Mouse (Mus musculus): ENCODE measurements at regions not wholly inside any gene's neighbourhood (a gene's known extent, or its start where the extent isn't known, plus 50 kb on each side); places are given as distances from the start of the nearest gene placed in this dataset.

GRCm38 (mm10) chr12:79902163-79902562 is 210.7 kb downstream of the Zfp36l1 start:
- no peak overlapping the region for H3K27ac ChIP-seq (ENCODE audit: insufficient read depth, low read depth, low read length)
- 84% methylated on average over 7 of the region's 7 CpGs for WGBS

GRCm38 (mm10) chr12:79898198-79898930 is 214.4 kb downstream of the Zfp36l1 start:
- WGBS, result 23% methylated on average over 12 of the region's 12 CpGs
- H3K27ac ChIP-seq (ENCODE audit: insufficient read depth, low read depth, low read length), result 0 out of 2 replicates have a peak overlapping the region, but pooled peaks have one; percentile 8

More at GRCm38 (mm10) chr12:79902163-79902562, 210.7 kb downstream of the Zfp36l1 start:
- Histone ChIP-seq H3K36me3 (ENCODE audit: control insufficient read depth, insufficient read depth, low read length) (no peaks in the 10 kb centered on the region), H3K4me1 (ENCODE audit: control insufficient read depth, insufficient read depth, insufficient read length, low read length) (peaks cover 26% of the 10 kb centered on the region), H3K4me3 (ENCODE audit: low read depth, low read length) (no peak overlapping the region), H3K27me3 (ENCODE audit: control insufficient read depth, insufficient read depth, low read length) (no peaks in the 10 kb centered on the region)
- TF ChIP-seq CTCF (IDR thresholded peaks at IDR 0.05; ENCODE audit: extremely low read depth, insufficient read length, insufficient replicate concordance, low read depth, low read length), result no peak
- no peak for TF ChIP-seq POLR2A (IDR thresholded peaks at IDR 0.05; ENCODE audit: low read depth, low read length)

GRCm38 (mm10) chr12:79895975-79896374 is 216.8 kb downstream of the Zfp36l1 start:
- Histone ChIP-seq H3K4me1 (ENCODE audit: control insufficient read depth, insufficient read depth, insufficient read length, low read length) (peaks cover 8% of the 10 kb centered on the region; the same call in 1 of the 2 replicates), H3K27ac (ENCODE audit: insufficient read depth, low read depth, low read length) (no peak overlapping the region), H3K36me3 (ENCODE audit: control insufficient read depth, insufficient read depth, low read length) (no peaks in the 10 kb centered on the region), H3K27me3 (ENCODE audit: control insufficient read depth, insufficient read depth, low read length) (no peaks in the 10 kb centered on the region), H3K4me3 (ENCODE audit: low read depth, low read length) (no peak overlapping the region)
- TF ChIP-seq CTCF (IDR thresholded peaks at IDR 0.05; ENCODE audit: extremely low read depth, insufficient read length, insufficient replicate concordance, low read depth, low read length) (no peak), POLR2A (IDR thresholded peaks at IDR 0.05; ENCODE audit: low read depth, low read length) (no peak)
- WGBS, result 33% methylated on average over 6 of the region's 6 CpGs

More at GRCm38 (mm10) chr12:79898198-79898930, 214.4 kb downstream of the Zfp36l1 start:
- Histone ChIP-seq H3K36me3 (ENCODE audit: control insufficient read depth, insufficient read depth, low read length) (no peaks in the 10 kb centered on the region), H3K27me3 (ENCODE audit: control insufficient read depth, insufficient read depth, low read length) (no peaks in the 10 kb centered on the region), H3K4me3 (ENCODE audit: low read depth, low read length) (no peak overlapping the region), H3K4me1 (ENCODE audit: control insufficient read depth, insufficient read depth, insufficient read length, low read length) (peaks cover 5% of the 10 kb centered on the region; the same call in 1 of the 2 replicates)
- TF ChIP-seq POLR2A (IDR thresholded peaks at IDR 0.05; ENCODE audit: low read depth, low read length) (no peak), CTCF (IDR thresholded peaks at IDR 0.05; ENCODE audit: extremely low read depth, insufficient read length, insufficient replicate concordance, low read depth, low read length) (no peak)

- Histone ChIP-seq H3K27me3 (ENCODE audit: control insufficient read depth, insufficient read depth, low read length) (no peaks in the 10 kb centered on the region), H3K36me3 (ENCODE audit: control insufficient read depth, insufficient read depth, low read length) (no peaks in the 10 kb centered on the region), H3K27ac (ENCODE audit: insufficient read depth, low read depth, low read length) (no peak overlapping the region), H3K4me3 (ENCODE audit: low read depth, low read length) (no peak overlapping the region), H3K4me1 (ENCODE audit: control insufficient read depth, insufficient read depth, insufficient read length, low read length) (peaks cover 12% of the 10 kb centered on the region; the same call in 1 of the 2 replicates)
- no peak for TF ChIP-seq CTCF (IDR thresholded peaks at IDR 0.05; ENCODE audit: extremely low read depth, insufficient read length, insufficient replicate concordance, low read depth, low read length)
- no peak for TF ChIP-seq POLR2A (IDR thresholded peaks at IDR 0.05; ENCODE audit: low read depth, low read length)
- WGBS, result 82% methylated on average over 7 of the region's 7 CpGs
These were observed 217.5 kb downstream of the Zfp36l1 start for GRCm38 (mm10) chr12:79895324-79895723.

- H3K27ac ChIP-seq (ENCODE audit: insufficient read depth, low read depth, low read length), result no peak overlapping the region
- H3K4me1 ChIP-seq (ENCODE audit: control insufficient read depth, insufficient read depth, insufficient read length, low read length), result peaks cover 12% of the 10 kb centered on the region; the same call in 1 of the 2 replicates
- H3K4me3 ChIP-seq (ENCODE audit: low read depth, low read length), result no peak overlapping the region
- H3K27me3 ChIP-seq (ENCODE audit: control insufficient read depth, insufficient read depth, low read length), result no peaks in the 10 kb centered on the region
- 85% methylated on average over 8 of the region's 8 CpGs for WGBS
- no peaks in the 10 kb centered on the region for H3K36me3 ChIP-seq (ENCODE audit: control insufficient read depth, insufficient read depth, low read length)
- TF ChIP-seq POLR2A (IDR thresholded peaks at IDR 0.05; ENCODE audit: low read depth, low read length), result no peak
- no peak for TF ChIP-seq CTCF (IDR thresholded peaks at IDR 0.05; ENCODE audit: extremely low read depth, insufficient read length, insufficient replicate concordance, low read depth, low read length)
These were observed 219.9 kb downstream of the Zfp36l1 start for GRCm38 (mm10) chr12:79892871-79893270.

- Histone ChIP-seq H3K4me3 (ENCODE audit: low read depth, low read length) (no peak overlapping the region), H3K36me3 (ENCODE audit: control insufficient read depth, insufficient read depth, low read length) (no peaks in the 10 kb centered on the region), H3K4me1 (ENCODE audit: control insufficient read depth, insufficient read depth, insufficient read length, low read length) (peaks cover 17% of the 10 kb centered on the region; the same call in 1 of the 2 replicates), H3K27ac (ENCODE audit: insufficient read depth, low read depth, low read length) (no peak overlapping the region), H3K27me3 (ENCODE audit: control insufficient read depth, insufficient read depth, low read length) (no peaks in the 10 kb centered on the region)
- WGBS, result 51% methylated on average over 4 of the region's 4 CpGs
- TF ChIP-seq CTCF (IDR thresholded peaks at IDR 0.05; ENCODE audit: extremely low read depth, insufficient read length, insufficient replicate concordance, low read depth, low read length) (no peak), POLR2A (IDR thresholded peaks at IDR 0.05; ENCODE audit: low read depth, low read length) (no peak)
These were observed 220.9 kb downstream of the Zfp36l1 start for GRCm38 (mm10) chr12:79891942-79892341.

GRCm38 (mm10) chr12:79890887-79891286 is 221.9 kb downstream of the Zfp36l1 start:
- WGBS, result 73% methylated on average over 4 of the region's 4 CpGs
- no peaks in the 10 kb centered on the region for H3K36me3 ChIP-seq (ENCODE audit: control insufficient read depth, insufficient read depth, low read length)
- H3K27me3 ChIP-seq (ENCODE audit: control insufficient read depth, insufficient read depth, low read length), result no peaks in the 10 kb centered on the region
- no peak overlapping the region for H3K27ac ChIP-seq (ENCODE audit: insufficient read depth, low read depth, low read length)
- H3K4me1 ChIP-seq (ENCODE audit: control insufficient read depth, insufficient read depth, insufficient read length, low read length), result peaks cover 17% of the 10 kb centered on the region; the same call in 1 of the 2 replicates
- H3K4me3 ChIP-seq (ENCODE audit: low read depth, low read length), result no peak overlapping the region
- no peak for TF ChIP-seq POLR2A (IDR thresholded peaks at IDR 0.05; ENCODE audit: low read depth, low read length)
- no peak for TF ChIP-seq CTCF (IDR thresholded peaks at IDR 0.05; ENCODE audit: extremely low read depth, insufficient read length, insufficient replicate concordance, low read depth, low read length)

Measured in small intestine, adult 2 months (tissue).